Mouse (Mus musculus) right cerebral cortex, postnatal 36 days (tissue): ENCODE data around the gene Tbc1d32.

Source experiments
- DNase-seq, 2 experiments: peaks; one replicate each; pipeline ENCODE4 v3.0.0; 2022; ENCODE audit warnings: low spot score in 2 of 2, mixed read lengths in 1 of 2

Tbc1d32 gene

GRCm38 (mm10) chr10:56228568-56229209, at the start of gene Tbc1d32:
Gene Tbc1d32, minus strand, starts transcription at chr10:56228689.
- peak; percentile 87 for DNase-seq

- DNase-seq, result no peak
Measured at GRCm38 (mm10) chr10:56227771-56228275, 666 bp downstream of the Tbc1d32 start.

- DNase-seq, result no peak
Measured at GRCm38 (mm10) chr10:56215797-56216196, 12.7 kb downstream of the Tbc1d32 start.

GRCm38 (mm10) chr10:56210343-56210742, 18.1 kb downstream of the Tbc1d32 start:
- no peak for DNase-seq

- DNase-seq, result no peak
Measured at GRCm38 (mm10) chr10:56206802-56207404, 21.6 kb downstream of the Tbc1d32 start.

GRCm38 (mm10) chr10:56204348-56204747, 24.1 kb downstream of the Tbc1d32 start:
- DNase-seq, result no peak

GRCm38 (mm10) chr10:56199902-56200301, 28.6 kb downstream of the Tbc1d32 start:
- DNase-seq, result no peak

- DNase-seq, result no peak
Measured at GRCm38 (mm10) chr10:56198691-56199090, 29.8 kb downstream of the Tbc1d32 start.

GRCm38 (mm10) chr10:56194310-56194709, 34.2 kb downstream of the Tbc1d32 start:
- DNase-seq, result no peak

GRCm38 (mm10) chr10:56181727-56182126, 46.8 kb downstream of the Tbc1d32 start:
- DNase-seq, result no peak

GRCm38 (mm10) chr10:56173184-56173583, 55.3 kb downstream of the Tbc1d32 start:
- DNase-seq, result no peak

GRCm38 (mm10) chr10:56167721-56168120, 60.8 kb downstream of the Tbc1d32 start:
- DNase-seq, result peak in 1 of 2 experiments; percentile 31

- peak; percentile 39 to 67 for DNase-seq
Measured at GRCm38 (mm10) chr10:56165758-56166157, 62.7 kb downstream of the Tbc1d32 start.

GRCm38 (mm10) chr10:56164411-56164810, 64.1 kb downstream of the Tbc1d32 start:
- no peak for DNase-seq

- DNase-seq, result no peak
Measured at GRCm38 (mm10) chr10:56158748-56159147, 69.7 kb downstream of the Tbc1d32 start.

- DNase-seq, result no peak
Measured at GRCm38 (mm10) chr10:56158207-56158606, 70.3 kb downstream of the Tbc1d32 start.

GRCm38 (mm10) chr10:56156956-56157355, 71.5 kb downstream of the Tbc1d32 start:
- DNase-seq, result no peak

- DNase-seq, result no peak
Measured at GRCm38 (mm10) chr10:56148920-56149319, 79.6 kb downstream of the Tbc1d32 start.

GRCm38 (mm10) chr10:56137191-56137590, 91.3 kb downstream of the Tbc1d32 start:
- DNase-seq, result no peak

- DNase-seq, result no peak
Measured at GRCm38 (mm10) chr10:56129642-56130041, 98.8 kb downstream of the Tbc1d32 start.

- no peak for DNase-seq
Measured at GRCm38 (mm10) chr10:56126972-56127371, 101.5 kb downstream of the Tbc1d32 start.

- DNase-seq, result peak; percentile 29 to 34
Measured at GRCm38 (mm10) chr10:56115636-56116180, 112.8 kb downstream of the Tbc1d32 start.
